Mouse (Mus musculus): ENCODE data around the gene Crb3.

DNA sequence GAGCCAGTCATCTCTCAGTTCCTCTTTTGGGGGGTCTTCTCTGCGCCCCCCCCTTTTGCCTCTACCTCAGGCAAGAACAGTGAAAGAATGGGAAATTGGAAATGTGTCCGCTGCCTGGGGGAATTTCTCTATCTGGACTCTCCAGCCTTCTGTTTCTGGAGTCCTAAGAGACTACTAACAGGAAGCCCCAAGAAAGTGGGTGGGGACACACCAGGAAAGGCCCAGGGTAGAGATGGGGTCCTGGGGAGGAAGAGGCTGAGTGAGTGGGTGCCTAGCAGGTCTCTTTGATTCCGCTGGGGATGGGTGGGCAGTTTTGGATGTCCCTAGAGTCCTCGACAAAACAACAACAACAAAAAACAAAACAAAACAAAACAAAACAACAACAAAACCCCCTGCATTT, 45.6 kb downstream of the Crb3 start:
- no peak for TF ChIP-seq CTCF (IDR thresholded peaks at IDR 0.05; ENCODE audit: low read depth, low read length)
- no peak for TF ChIP-seq POLR2A (IDR thresholded peaks at IDR 0.05; ENCODE audit: insufficient read depth, low read length)

All from ES-Bruce4 (cell line).